Mouse (Mus musculus): ENCODE data around the gene Wdr62. TPM values are rescaled to one million over a fixed set of nuclear protein-coding genes. Genes with fewer than 3 reads are reported as not detected.

Gene Wdr62
- total and polyA plus RNA-seq, 3 experiments: 8.2 to 59.1 (median 57.9) TPM

DNA sequence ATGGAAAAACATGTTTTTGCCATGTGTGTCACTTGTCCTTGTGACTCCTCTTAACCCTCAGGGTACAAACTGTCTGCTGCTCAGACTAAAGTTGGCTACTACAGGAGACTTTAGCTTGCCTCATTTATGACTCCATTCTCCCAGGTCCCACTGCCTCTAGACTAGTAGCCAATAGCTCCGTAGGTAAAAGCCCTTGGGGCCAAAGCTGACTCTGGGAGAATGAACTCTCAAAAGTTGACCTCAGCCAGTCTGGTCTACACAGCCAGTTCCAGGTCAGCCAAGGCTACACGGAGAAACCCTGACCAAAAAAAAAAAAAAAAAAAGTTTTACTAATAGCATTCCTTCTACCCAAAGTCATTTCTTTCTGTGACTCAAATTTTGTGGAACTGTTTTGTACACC, 1.3 kb downstream of the Wdr62 start:
- Histone ChIP-seq H3K36me3 (replicated peaks) (peaks cover 36% of the 10 kb centered on the region), H3K9me3 (replicated peaks) (no peaks in the 10 kb centered on the region), H3K27me3 (ENCODE audit: insufficient read depth, low read length) (0 out of 2 replicates have a peak, but pooled peaks cover 3% of the 10 kb centered on the region), H3K4me1 (ENCODE audit: insufficient read depth, low read depth, low read length) (peaks cover 27% of the 10 kb centered on the region), H3K4me3 (ENCODE audit: low read depth, low read length) (no peak overlapping the region)
- ATAC-seq (ENCODE audit: extremely low read depth, insufficient number of reproducible peaks, low FRiP score, poor library complexity, severe bottlenecking) (no peak), DNase-seq (ENCODE audit: low spot score) (no peak)
- TF ChIP-seq GATA2 (IDR thresholded peaks at IDR 0.05; ENCODE audit: borderline replicate concordance, low read depth, low read length) (no peak), TAL1 (conservative IDR thresholded peaks at IDR 0.05; ENCODE audit: low read depth, low read length) (no peak), GATA1 (IDR thresholded peaks at IDR 0.05; ENCODE audit: borderline replicate concordance, low read length) (no peak), POLR2AphosphoS5 (IDR thresholded peaks at IDR 0.05; ENCODE audit: insufficient replicate concordance, low read depth, low read length) (no peak), CTCF (IDR thresholded peaks at IDR 0.05; ENCODE audit: low read depth, low read length) (no peak)

DNA sequence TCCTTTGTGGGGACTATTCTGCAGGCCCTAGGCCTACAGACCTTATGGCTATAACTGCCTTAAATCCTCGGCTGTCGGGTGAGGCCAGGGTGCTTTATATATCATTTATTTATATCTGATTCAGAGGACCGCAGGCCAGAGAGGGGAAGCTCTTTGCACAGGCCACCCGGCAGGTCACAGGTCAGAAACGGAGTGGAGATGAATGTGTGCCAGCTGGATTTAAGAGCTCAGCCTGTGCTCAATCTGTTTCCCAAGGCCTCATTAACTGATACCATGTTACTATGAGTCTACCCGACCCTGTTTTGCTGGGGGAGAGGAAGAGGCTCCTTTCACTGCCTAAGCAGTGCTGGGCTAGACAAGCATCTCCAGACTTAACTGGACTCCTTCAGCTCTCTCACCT, 5.8 kb downstream of the Wdr62 start:
- no peak for ATAC-seq (ENCODE audit: extremely low read depth, insufficient number of reproducible peaks, low FRiP score, poor library complexity, severe bottlenecking)

DNA sequence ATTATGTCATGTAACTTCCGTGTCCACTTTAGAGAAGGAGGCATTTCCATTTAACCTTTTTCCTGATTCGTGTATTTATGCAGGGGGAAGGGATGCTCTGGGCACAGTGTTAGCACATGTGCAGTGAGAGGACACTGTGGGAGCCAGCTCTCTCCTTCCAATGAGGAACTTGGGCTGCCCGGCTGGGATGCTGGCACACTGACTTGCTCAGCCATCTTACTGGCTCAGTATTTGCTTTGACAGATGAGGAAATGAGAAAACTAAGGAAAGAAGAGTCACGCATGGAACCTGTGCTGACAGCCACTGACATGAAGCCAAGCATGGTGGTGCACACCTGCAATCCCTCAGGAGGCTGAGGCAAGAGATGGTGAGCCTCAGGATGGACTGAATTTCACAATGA, 10.6 kb downstream of the Wdr62 start:
- TF ChIP-seq GATA2 (IDR thresholded peaks at IDR 0.05; ENCODE audit: borderline replicate concordance, low read depth, low read length) (no peak), POLR2AphosphoS5 (IDR thresholded peaks at IDR 0.05; ENCODE audit: insufficient replicate concordance, low read depth, low read length) (no peak), GATA1 (IDR thresholded peaks at IDR 0.05; ENCODE audit: borderline replicate concordance, low read length) (no peak), TAL1 (conservative IDR thresholded peaks at IDR 0.05; ENCODE audit: low read depth, low read length) (no peak), CTCF (IDR thresholded peaks at IDR 0.05; ENCODE audit: low read depth, low read length) (no peak)
- no peaks in the 10 kb centered on the region for H3K9me3 ChIP-seq (replicated peaks)
- peaks cover 95% of the 10 kb centered on the region for H3K36me3 ChIP-seq (replicated peaks)
- no peaks in the 10 kb centered on the region for H3K27me3 ChIP-seq (ENCODE audit: insufficient read depth, low read length)
- no peak overlapping the region for H3K4me3 ChIP-seq (ENCODE audit: low read depth, low read length)
- ATAC-seq (ENCODE audit: extremely low read depth, insufficient number of reproducible peaks, low FRiP score, poor library complexity, severe bottlenecking) (no peak), DNase-seq (ENCODE audit: low spot score) (no peak)
- H3K4me1 ChIP-seq (ENCODE audit: insufficient read depth, low read depth, low read length): no peaks in the 10 kb centered on the region

More for the DNA sequence above, 5.8 kb downstream of the Wdr62 start:
- H3K36me3 ChIP-seq (replicated peaks): peaks cover 81% of the 10 kb centered on the region
- no peak for TF ChIP-seq TAL1 (conservative IDR thresholded peaks at IDR 0.05; ENCODE audit: low read depth, low read length)
- TF ChIP-seq GATA1 (IDR thresholded peaks at IDR 0.05; ENCODE audit: borderline replicate concordance, low read length): no peak
- TF ChIP-seq CTCF (IDR thresholded peaks at IDR 0.05; ENCODE audit: low read depth, low read length): no peak
- TF ChIP-seq POLR2AphosphoS5 (IDR thresholded peaks at IDR 0.05; ENCODE audit: insufficient replicate concordance, low read depth, low read length): no peak
- TF ChIP-seq GATA2 (IDR thresholded peaks at IDR 0.05; ENCODE audit: borderline replicate concordance, low read depth, low read length): no peak
- peaks cover 15% of the 10 kb centered on the region for H3K4me1 ChIP-seq (ENCODE audit: insufficient read depth, low read depth, low read length)
- H3K9me3 ChIP-seq (replicated peaks): no peaks in the 10 kb centered on the region
- no peak overlapping the region for H3K4me3 ChIP-seq (ENCODE audit: low read depth, low read length)
- H3K27me3 ChIP-seq (ENCODE audit: insufficient read depth, low read length): no peaks in the 10 kb centered on the region
- no peak for DNase-seq (ENCODE audit: low spot score)

DNA sequence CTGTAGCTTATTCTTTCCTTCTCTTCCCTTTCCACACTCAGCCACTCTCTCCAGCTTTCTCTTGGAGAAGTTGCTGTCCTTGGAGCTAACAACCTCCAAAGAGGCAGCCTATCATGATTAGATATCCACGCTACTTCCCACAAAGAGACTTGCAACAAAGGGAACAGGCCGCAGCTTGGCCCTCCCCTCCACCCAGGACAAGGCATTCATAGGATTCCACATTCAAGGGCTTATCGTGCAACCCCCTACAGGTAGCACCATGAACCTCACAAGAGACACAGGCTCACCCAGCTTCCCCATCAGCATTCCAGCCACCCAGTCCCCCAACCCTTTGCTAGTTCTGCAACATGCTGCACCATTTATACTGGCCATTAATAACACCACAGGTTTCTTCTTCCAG, 13.4 kb downstream of the Wdr62 start:
- no peaks in the 10 kb centered on the region for H3K9me3 ChIP-seq (replicated peaks)
- peaks cover 90% of the 10 kb centered on the region for H3K36me3 ChIP-seq (replicated peaks)
- ATAC-seq (ENCODE audit: extremely low read depth, insufficient number of reproducible peaks, low FRiP score, poor library complexity, severe bottlenecking) (no peak), DNase-seq (ENCODE audit: low spot score) (no peak)
- H3K4me1 ChIP-seq (ENCODE audit: insufficient read depth, low read depth, low read length): no peaks in the 10 kb centered on the region
- TF ChIP-seq CTCF (IDR thresholded peaks at IDR 0.05; ENCODE audit: low read depth, low read length): no peak
- no peak for TF ChIP-seq GATA2 (IDR thresholded peaks at IDR 0.05; ENCODE audit: borderline replicate concordance, low read depth, low read length)
- TF ChIP-seq GATA1 (IDR thresholded peaks at IDR 0.05; ENCODE audit: borderline replicate concordance, low read length): no peak
- no peak for TF ChIP-seq TAL1 (conservative IDR thresholded peaks at IDR 0.05; ENCODE audit: low read depth, low read length)
- no peak for TF ChIP-seq POLR2AphosphoS5 (IDR thresholded peaks at IDR 0.05; ENCODE audit: insufficient replicate concordance, low read depth, low read length)
- no peak overlapping the region for H3K4me3 ChIP-seq (ENCODE audit: low read depth, low read length)
- H3K27me3 ChIP-seq (ENCODE audit: insufficient read depth, low read length): no peaks in the 10 kb centered on the region

DNA sequence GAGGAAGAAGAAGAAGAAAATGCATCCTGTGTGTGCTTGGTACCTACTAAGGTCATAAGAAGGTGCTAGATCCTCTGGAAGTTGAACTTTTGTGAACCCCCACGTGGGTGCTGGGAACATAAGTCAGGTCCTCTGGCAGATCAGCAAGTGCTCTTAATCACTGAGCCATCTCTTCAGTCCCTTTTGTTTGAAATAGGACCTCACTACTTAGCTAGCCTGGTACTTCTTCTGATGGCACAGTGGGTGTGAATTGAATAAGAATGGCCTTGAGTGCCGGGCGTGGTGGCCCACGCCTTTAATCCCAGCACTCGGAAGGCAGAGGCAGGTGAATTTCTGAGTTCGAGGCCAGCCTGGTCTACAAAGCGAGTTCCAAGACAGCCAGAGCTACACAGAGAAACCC, 14.3 kb downstream of the Wdr62 start:
- no peak overlapping the region for H3K4me3 ChIP-seq (ENCODE audit: low read depth, low read length)
- H3K36me3 ChIP-seq (replicated peaks): peaks cover 91% of the 10 kb centered on the region
- TF ChIP-seq GATA1 (IDR thresholded peaks at IDR 0.05; ENCODE audit: borderline replicate concordance, low read length): no peak
- no peaks in the 10 kb centered on the region for H3K4me1 ChIP-seq (ENCODE audit: insufficient read depth, low read depth, low read length)
- no peaks in the 10 kb centered on the region for H3K9me3 ChIP-seq (replicated peaks)
- ATAC-seq (ENCODE audit: extremely low read depth, insufficient number of reproducible peaks, low FRiP score, poor library complexity, severe bottlenecking) (no peak), DNase-seq (ENCODE audit: low spot score) (no peak)
- no peaks in the 10 kb centered on the region for H3K27me3 ChIP-seq (ENCODE audit: insufficient read depth, low read length)

DNA sequence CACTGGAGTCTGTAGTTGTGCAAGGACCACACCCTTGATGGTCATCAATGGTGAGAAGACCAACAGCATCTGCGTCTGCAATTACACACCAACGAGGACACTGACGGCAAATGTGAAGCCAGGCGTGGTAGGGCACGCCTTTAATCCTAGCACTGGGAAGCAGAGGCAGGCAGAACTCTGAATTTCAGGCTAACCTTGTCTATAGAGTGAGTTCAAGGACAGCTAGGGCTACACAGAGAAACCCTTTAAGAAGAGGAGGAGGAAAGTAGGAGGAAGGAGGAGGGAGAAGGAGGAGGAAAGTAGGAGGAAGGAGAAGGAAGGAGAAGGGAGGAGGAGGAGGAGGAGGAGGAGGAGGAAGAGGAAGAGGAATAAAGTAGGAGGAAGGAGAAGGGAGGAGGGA, 14.7 kb downstream of the Wdr62 start:
- H3K36me3 ChIP-seq (replicated peaks): peaks cover 90% of the 10 kb centered on the region
- no peak overlapping the region for H3K4me3 ChIP-seq (ENCODE audit: low read depth, low read length)
- no peaks in the 10 kb centered on the region for H3K4me1 ChIP-seq (ENCODE audit: insufficient read depth, low read depth, low read length)
- H3K9me3 ChIP-seq (replicated peaks): no peaks in the 10 kb centered on the region
- DNase-seq (ENCODE audit: low spot score): no peak
- no peak for TF ChIP-seq TAL1 (conservative IDR thresholded peaks at IDR 0.05; ENCODE audit: low read depth, low read length)
- H3K27me3 ChIP-seq (ENCODE audit: insufficient read depth, low read length): no peaks in the 10 kb centered on the region
- ATAC-seq (ENCODE audit: extremely low read depth, insufficient number of reproducible peaks, low FRiP score, poor library complexity, severe bottlenecking): no peak

DNA sequence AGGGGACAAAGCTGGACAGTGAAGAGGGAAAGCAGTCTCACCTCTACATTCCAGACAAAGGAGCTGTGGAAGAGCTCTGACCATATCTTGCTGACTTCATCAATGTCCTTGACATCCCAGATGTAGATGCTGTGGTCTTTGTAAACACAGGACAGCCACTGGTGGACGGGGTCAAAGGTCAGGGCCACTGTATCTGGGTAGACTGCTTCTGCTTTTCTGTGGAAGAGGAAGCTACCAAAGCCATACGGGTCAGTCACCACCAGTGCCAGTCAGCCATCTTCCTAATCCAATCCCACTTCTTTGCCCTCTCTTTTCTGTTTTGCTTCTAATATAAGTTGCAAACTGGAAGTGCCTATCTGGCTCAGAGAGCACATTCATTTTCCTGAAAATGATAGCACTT, 15.2 kb downstream of the Wdr62 start:
- Histone ChIP-seq H3K4me3 (ENCODE audit: low read depth, low read length) (no peak overlapping the region), H3K27me3 (ENCODE audit: insufficient read depth, low read length) (no peaks in the 10 kb centered on the region), H3K4me1 (ENCODE audit: insufficient read depth, low read depth, low read length) (no peaks in the 10 kb centered on the region), H3K9me3 (replicated peaks) (no peaks in the 10 kb centered on the region), H3K36me3 (replicated peaks) (peaks cover 90% of the 10 kb centered on the region)
- TF ChIP-seq CTCF (IDR thresholded peaks at IDR 0.05; ENCODE audit: low read depth, low read length) (no peak), POLR2AphosphoS5 (IDR thresholded peaks at IDR 0.05; ENCODE audit: insufficient replicate concordance, low read depth, low read length) (no peak), TAL1 (conservative IDR thresholded peaks at IDR 0.05; ENCODE audit: low read depth, low read length) (no peak), GATA1 (IDR thresholded peaks at IDR 0.05; ENCODE audit: borderline replicate concordance, low read length) (no peak), GATA2 (IDR thresholded peaks at IDR 0.05; ENCODE audit: borderline replicate concordance, low read depth, low read length) (no peak)
- ATAC-seq (ENCODE audit: extremely low read depth, insufficient number of reproducible peaks, low FRiP score, poor library complexity, severe bottlenecking): no peak
- no peak for DNase-seq (ENCODE audit: low spot score)
